Mouse (Mus musculus) forebrain, embryonic 13.5 days (tissue): ENCODE results near the gene Crtc1. TPM values are rescaled to one million over a fixed set of nuclear protein-coding genes. Genes with fewer than 3 reads are reported as not detected.
A peak's percentile ranks its signal among the peaks of the same experiment; 100 is the strongest.

Experiments used
- ATAC-seq: fragments of 200-750 bp; cut with Nextera tagmentation; 2 replicates; pipeline ENCODE4 v1.8.0; 2017
- H3K27ac ChIP-seq: fragments of 300-500 bp; sonication (generic); 2 replicates; pipeline ENCODE4 v1.5.1; 2015; ENCODE audit warnings: inconsistent platforms, mild to moderate bottlenecking, moderate library complexity
- H3K27me3 ChIP-seq: fragments of 300-500 bp; sonication (generic); 2 replicates; pipeline ENCODE4 v1.6.1; 2015; ENCODE audit warnings: mild to moderate bottlenecking, inconsistent platforms
- H3K36me3 ChIP-seq: fragments of 300-500 bp; sonication (generic); 2 replicates; pipeline ENCODE4 v1.6.1; 2015; ENCODE audit warnings: mild to moderate bottlenecking, inconsistent platforms; ENCODE audit not compliant: poor library complexity, severe bottlenecking
- H3K4me1 ChIP-seq: fragments of 300-500 bp; sonication (generic); 2 replicates; pipeline ENCODE4 v1.6.1; 2015; ENCODE audit warnings: inconsistent platforms
- H3K4me2 ChIP-seq: fragments of 300-500 bp; sonication (generic); 2 replicates; pipeline ENCODE4 v1.6.1; 2015; ENCODE audit warnings: inconsistent platforms, mild to moderate bottlenecking, moderate library complexity
- H3K4me3 ChIP-seq: fragments of 300-500 bp; sonication (generic); 2 replicates; pipeline ENCODE4 v1.5.1; 2015; ENCODE audit warnings: mild to moderate bottlenecking, inconsistent platforms
- H3K9ac ChIP-seq: fragments of 300-500 bp; sonication (generic); 2 replicates; pipeline ENCODE4 v1.6.1; 2015; ENCODE audit warnings: mild to moderate bottlenecking, inconsistent platforms
- H3K9me3 ChIP-seq: fragments of 300-500 bp; sonication (generic); replicated peaks from 2 replicates; pipeline ENCODE4 v1.6.1; 2016; ENCODE audit warnings: inconsistent platforms
- WGBS: fragments of 180-500 bp; shearing (Covaris S2); methylation state at CpG from one replicate; pipeline ENCODE4 v1.1.7; 2015; 5-methylcytosine and 5-hydroxymethylcytosine counted together
- polyA plus RNA-seq: library from polyadenylated mRNA; unstranded; fragments of >200 nt; fragmentation: Nextera tagmentation; extraction: Ambion mirVana; gene quantifications from 2 replicates; pipeline ENCODE4 v1.2.1, GENCODE M21; 2015

Crtc1 gene
- polyA plus RNA-seq, 1 experiment from 2014 or later = 23.4 TPM

DNA sequence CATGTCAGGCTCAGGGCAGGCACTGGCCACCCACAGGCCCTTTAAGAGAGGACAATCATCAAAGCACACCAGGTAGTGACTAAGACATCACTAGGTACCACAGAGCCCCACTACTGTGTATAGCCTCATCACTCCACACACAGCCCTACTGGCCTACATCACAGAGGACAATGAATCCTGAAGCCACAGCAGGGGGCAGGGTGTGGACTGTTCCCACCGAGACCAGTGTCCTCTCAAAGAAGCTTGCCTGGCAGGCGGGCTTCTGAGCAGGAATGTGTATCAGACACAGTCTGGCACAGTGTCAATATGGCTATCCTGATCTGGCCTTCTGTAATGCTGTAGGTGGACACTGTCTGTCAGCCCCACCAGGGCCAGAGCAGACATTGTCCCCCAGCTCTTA lies 30.6 kb upstream of the Crtc1 start:
- WGBS = 60% methylated on average over 2 of the region's 2 CpGs
- no peak for ATAC-seq

DNA sequence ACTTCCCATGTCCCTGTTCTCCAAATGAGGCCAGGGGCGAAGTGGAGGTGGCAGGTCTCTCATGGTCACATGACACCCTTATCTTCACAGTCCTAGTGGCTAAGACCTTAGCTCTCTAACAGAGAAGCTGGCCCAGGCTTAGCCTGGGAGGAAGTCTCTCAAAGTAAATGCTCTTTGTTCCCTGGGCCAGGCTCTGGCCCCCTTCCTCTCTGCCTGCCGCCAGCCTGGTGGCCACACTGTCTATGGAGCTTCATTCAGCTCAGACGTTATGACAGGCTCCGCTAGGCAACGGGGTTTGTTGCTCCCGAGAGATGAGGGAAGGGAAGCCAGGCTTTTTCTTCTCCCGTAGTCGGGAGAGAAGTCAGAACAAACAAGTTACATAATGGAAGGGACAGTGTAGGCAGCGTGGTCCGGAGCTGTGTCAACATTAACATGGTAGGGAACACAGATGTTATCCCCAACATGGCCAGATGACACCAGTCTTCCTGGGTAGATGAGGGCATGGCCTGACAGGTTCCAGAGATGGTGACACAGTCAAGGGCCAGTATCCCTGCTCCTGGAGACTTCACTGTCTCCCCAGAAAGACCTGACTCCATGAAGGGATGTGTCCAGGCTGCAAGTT lies 30.0 kb upstream of the Crtc1 start:
- Histone ChIP-seq H3K9ac (no peak overlapping the region), H3K4me2 (no peak overlapping the region), H3K4me1 (no peaks in the 10 kb centered on the region), H3K4me3 (no peak overlapping the region), H3K9me3 (no peaks in the 10 kb centered on the region), H3K36me3 (peaks cover 9% of the 10 kb centered on the region; the same call in 1 of the 2 replicates), H3K27me3 (no peaks in the 10 kb centered on the region), H3K27ac (no peak overlapping the region)
- 56% methylated on average over 10 of the region's 10 CpGs for WGBS
- ATAC-seq = no peak

More for the DNA sequence above, 30.6 kb upstream of the Crtc1 start:
- H3K4me1 ChIP-seq = no peaks in the 10 kb centered on the region
- no peak overlapping the region for H3K4me2 ChIP-seq
- no peaks in the 10 kb centered on the region for H3K9me3 ChIP-seq
- H3K36me3 ChIP-seq = peaks cover 9% of the 10 kb centered on the region; the same call in 1 of the 2 replicates
- no peak overlapping the region for H3K27ac ChIP-seq
- no peak overlapping the region for H3K4me3 ChIP-seq
- no peaks in the 10 kb centered on the region for H3K27me3 ChIP-seq
- no peak overlapping the region for H3K9ac ChIP-seq

DNA sequence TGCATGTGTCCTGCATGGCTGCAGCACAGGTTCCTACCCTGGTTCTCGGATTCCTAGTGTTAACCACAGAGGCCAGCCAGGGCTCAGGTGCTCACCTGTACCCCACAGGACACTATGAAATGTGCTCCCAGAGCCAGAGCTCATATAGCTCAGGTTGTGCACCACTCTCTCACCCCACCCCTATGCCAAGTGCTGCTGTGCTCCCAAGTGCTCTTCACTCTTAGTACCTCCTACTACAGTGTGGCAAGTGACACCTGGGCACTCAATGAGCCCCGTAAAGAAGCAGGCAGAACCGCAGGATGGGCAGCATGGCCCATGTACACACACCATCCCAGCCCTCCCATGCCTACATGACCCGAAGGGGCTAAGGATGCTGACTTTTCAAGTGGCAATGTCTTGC lies 29.4 kb upstream of the Crtc1 start:
- H3K9ac ChIP-seq = no peak overlapping the region
- WGBS = 94% methylated on average over 4 of the region's 4 CpGs
- no peak overlapping the region for H3K27ac ChIP-seq

DNA sequence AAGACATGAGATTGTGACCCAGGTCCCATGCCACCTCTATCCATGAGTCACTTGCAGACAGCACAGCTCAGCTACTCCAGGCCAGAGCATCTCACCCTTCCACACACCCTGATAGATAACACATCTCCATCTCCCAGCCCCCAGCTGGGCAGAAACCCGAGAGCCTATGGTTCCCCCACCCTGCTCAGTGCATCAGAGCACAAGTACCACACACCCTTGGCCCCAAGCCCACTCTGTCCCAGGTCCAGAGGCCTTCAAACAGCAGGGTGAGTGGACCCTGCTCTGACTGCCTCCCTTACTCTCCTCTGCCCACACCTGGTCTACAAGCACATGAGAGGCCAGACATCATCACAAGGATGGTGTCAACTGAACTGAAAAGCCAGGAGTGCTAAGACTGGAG lies 28.5 kb upstream of the Crtc1 start:
- Histone ChIP-seq H3K4me2 (no peak overlapping the region), H3K4me3 (no peak overlapping the region), H3K9ac (no peak overlapping the region), H3K36me3 (peaks cover 9% of the 10 kb centered on the region; the same call in 1 of the 2 replicates), H3K27ac (no peak overlapping the region), H3K4me1 (peaks cover 6% of the 10 kb centered on the region; the same call in 1 of the 2 replicates), H3K27me3 (no peaks in the 10 kb centered on the region), H3K9me3 (no peaks in the 10 kb centered on the region)
- WGBS = 94% methylated on average over 1 of the region's 1 CpGs
- no peak for ATAC-seq

More for the DNA sequence above, 29.4 kb upstream of the Crtc1 start:
- Histone ChIP-seq H3K27me3 (no peaks in the 10 kb centered on the region), H3K9me3 (no peaks in the 10 kb centered on the region), H3K4me3 (no peak overlapping the region), H3K4me1 (no peaks in the 10 kb centered on the region), H3K36me3 (peaks cover 9% of the 10 kb centered on the region; the same call in 1 of the 2 replicates), H3K4me2 (no peak overlapping the region)
- ATAC-seq = no peak

DNA sequence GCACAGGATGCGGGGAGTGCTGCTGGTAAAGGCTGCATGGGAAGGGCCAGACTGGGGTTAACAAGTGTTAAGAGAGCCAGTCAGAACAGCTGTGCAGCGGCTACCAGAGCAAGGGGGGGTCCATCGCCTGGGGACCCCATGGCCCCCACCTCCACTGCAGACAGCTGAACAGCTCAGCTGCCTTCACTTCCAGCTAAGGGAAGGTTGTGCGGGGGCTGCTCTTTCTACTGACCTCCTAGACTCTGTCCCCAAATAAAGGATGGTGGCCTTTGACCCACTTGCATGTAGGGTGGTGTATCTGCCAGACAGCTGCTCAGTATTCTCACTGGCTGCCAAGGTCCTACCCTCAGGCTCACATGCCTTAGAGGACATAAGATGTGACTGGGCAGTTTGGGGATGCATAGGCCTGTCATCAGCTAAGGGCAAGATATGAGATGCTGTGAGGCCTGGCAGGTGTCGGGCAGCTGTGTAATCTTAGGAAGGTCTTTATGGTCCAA lies 27.9 kb upstream of the Crtc1 start:
- ATAC-seq = no peak
- peaks cover 6% of the 10 kb centered on the region; the same call in 1 of the 2 replicates for H3K4me1 ChIP-seq
- 84% methylated on average over 5 of the region's 5 CpGs for WGBS
- no peaks in the 10 kb centered on the region for H3K27me3 ChIP-seq
- H3K9ac ChIP-seq = 0 out of 2 replicates have a peak overlapping the region, but pooled peaks have one; percentile 8
- H3K4me3 ChIP-seq = no peak overlapping the region
- no peaks in the 10 kb centered on the region for H3K9me3 ChIP-seq
- no peak overlapping the region for H3K27ac ChIP-seq
- peaks cover 9% of the 10 kb centered on the region; the same call in 1 of the 2 replicates for H3K36me3 ChIP-seq
- no peak overlapping the region for H3K4me2 ChIP-seq

DNA sequence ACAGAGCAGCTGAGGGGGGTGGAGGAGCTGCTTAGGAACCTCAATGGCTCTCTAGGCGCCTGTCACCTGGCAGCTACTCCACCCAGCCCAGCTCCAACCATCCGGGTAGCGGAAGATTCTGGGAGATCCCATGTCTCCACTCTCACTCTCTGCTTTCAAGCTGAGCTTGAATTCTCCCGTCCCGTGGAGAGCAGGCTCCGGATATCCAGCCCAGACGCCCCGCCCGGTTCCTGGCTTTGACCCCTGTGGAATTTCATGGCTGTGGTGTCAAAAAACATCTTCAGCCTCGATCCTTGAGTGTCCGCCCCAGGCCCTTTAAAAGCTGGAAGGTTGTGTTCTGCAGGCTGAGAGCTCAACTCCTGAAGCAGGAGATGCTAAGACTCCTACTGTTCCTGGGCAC lies 27.4 kb upstream of the Crtc1 start:
- no peaks in the 10 kb centered on the region for H3K9me3 ChIP-seq
- WGBS = 81% methylated on average over 11 of the region's 11 CpGs
- no peak overlapping the region for H3K4me3 ChIP-seq
- no peak overlapping the region for H3K4me2 ChIP-seq
- H3K9ac ChIP-seq = 0 out of 2 replicates have a peak overlapping the region, but pooled peaks have one; percentile 8
- H3K27me3 ChIP-seq = no peaks in the 10 kb centered on the region
- no peak for ATAC-seq
- H3K4me1 ChIP-seq = peaks cover 6% of the 10 kb centered on the region; the same call in 1 of the 2 replicates
- peaks cover 9% of the 10 kb centered on the region; the same call in 1 of the 2 replicates for H3K36me3 ChIP-seq
- no peak overlapping the region for H3K27ac ChIP-seq

DNA sequence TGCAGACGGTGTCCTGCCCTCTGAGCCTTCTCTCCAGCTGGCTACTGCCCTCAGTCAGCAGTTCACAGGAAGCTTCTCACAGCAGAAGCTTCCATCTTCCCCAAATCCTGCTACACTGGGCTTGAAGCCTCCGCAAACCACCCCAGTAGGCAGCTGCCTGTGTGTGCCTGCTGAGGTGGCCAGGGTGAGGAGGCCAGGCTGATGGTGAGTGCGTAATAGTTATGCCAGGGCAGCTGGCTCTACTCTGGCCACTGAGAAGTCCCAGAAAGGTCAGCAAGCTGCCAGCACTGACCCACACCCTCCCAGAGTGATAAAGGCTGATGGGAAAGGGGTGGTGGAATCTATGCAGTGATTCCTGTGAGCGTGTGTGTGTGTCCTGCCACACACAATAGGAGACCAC lies 26.9 kb upstream of the Crtc1 start:
- Histone ChIP-seq H3K4me1 (peaks cover 6% of the 10 kb centered on the region; the same call in 1 of the 2 replicates), H3K4me2 (no peak overlapping the region), H3K27ac (no peak overlapping the region), H3K9ac (no peak overlapping the region), H3K4me3 (no peak overlapping the region), H3K27me3 (no peaks in the 10 kb centered on the region), H3K36me3 (peaks cover 9% of the 10 kb centered on the region; the same call in 1 of the 2 replicates), H3K9me3 (no peaks in the 10 kb centered on the region)
- WGBS = 91% methylated on average over 4 of the region's 4 CpGs
- no peak for ATAC-seq

DNA sequence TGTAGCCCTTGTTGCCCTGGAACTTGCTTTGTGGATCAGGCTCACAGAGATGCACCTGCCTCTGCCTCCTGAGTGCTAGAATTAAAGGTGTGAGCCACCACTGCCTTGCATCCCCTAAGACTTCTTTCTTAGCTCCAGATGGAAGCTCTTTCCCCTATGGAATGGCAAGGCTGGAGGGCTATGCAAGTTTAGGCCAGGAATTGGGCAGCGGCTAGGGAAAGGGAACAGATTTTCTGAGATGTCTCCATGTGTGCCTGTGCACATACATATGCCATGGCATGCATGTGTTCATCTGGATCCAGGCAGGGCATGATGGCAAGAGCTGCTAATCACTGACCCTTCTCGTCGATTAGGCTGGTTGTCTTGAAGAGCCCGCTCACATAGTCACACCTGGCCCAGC lies 26.3 kb upstream of the Crtc1 start:
- no peak overlapping the region for H3K4me3 ChIP-seq
- H3K9me3 ChIP-seq = no peaks in the 10 kb centered on the region
- ATAC-seq = no peak
- WGBS = 94% methylated on average over 4 of the region's 4 CpGs
- peaks cover 6% of the 10 kb centered on the region; the same call in 1 of the 2 replicates for H3K4me1 ChIP-seq
- H3K27ac ChIP-seq = no peak overlapping the region
- no peak overlapping the region for H3K4me2 ChIP-seq
- no peaks in the 10 kb centered on the region for H3K27me3 ChIP-seq
- H3K36me3 ChIP-seq = peaks cover 7% of the 10 kb centered on the region; the same call in 1 of the 2 replicates
- H3K9ac ChIP-seq = no peak overlapping the region

DNA sequence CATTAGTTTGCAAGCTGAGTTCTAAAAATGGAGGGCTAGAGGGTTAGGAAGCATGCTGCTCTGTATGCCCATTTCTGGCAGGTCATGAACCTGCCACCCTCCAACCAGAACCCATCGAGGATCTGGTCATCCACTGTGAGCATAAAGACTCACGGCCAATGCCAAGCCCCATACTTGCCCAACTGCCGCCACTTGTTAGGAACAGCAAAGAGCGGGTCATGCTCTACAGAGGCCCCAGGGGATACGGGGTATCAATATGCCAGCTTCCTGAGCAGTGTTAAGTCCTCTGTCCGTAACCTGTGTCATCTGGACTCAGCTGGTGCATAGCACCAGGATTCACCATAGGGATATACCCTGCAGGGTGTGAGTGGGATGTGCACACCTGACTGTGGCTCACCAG lies 24.8 kb upstream of the Crtc1 start:
- H3K9me3 ChIP-seq = no peaks in the 10 kb centered on the region; the same call in 1 of the 2 replicates
- WGBS = 91% methylated on average over 6 of the region's 6 CpGs
- no peak overlapping the region for H3K27ac ChIP-seq
- no peak overlapping the region for H3K4me3 ChIP-seq
- 0 out of 2 replicates have a peak, but pooled peaks cover 10% of the 10 kb centered on the region for H3K36me3 ChIP-seq
- ATAC-seq = no peak
- H3K4me1 ChIP-seq = peaks cover 6% of the 10 kb centered on the region; the same call in 1 of the 2 replicates
- H3K4me2 ChIP-seq = no peak overlapping the region
- 0 out of 2 replicates have a peak overlapping the region, but pooled peaks have one; percentile 6 for H3K9ac ChIP-seq
- no peaks in the 10 kb centered on the region for H3K27me3 ChIP-seq

DNA sequence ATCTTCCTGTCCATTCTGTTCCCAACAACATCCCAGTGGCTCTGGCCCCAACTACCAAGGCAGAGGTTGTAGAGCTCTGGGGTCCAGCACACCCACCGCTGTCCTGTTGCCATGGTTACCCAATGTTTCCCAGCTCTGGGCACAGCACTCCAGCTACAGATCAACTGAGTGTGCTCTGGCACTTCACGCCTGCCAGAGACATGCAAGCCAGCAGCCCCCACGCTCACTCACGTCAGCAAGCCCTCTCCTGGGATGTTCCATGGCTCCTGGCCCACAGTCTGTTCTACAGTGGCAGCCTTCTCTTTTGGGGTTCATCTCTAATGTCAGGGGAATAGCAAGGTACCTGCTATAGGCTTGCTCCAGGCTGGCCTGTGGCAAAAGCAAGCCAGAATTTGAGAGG lies 23.9 kb upstream of the Crtc1 start:
- H3K36me3 ChIP-seq = 0 out of 2 replicates have a peak, but pooled peaks cover 10% of the 10 kb centered on the region
- peaks cover 6% of the 10 kb centered on the region; the same call in 1 of the 2 replicates for H3K4me1 ChIP-seq
- no peak overlapping the region for H3K4me3 ChIP-seq
- H3K27me3 ChIP-seq = no peaks in the 10 kb centered on the region
- H3K4me2 ChIP-seq = no peak overlapping the region
- 63% methylated on average over 4 of the region's 4 CpGs for WGBS
- H3K27ac ChIP-seq = no peak overlapping the region
- no peak for ATAC-seq
- 0 out of 2 replicates have a peak overlapping the region, but pooled peaks have one; percentile 6 for H3K9ac ChIP-seq
- no peaks in the 10 kb centered on the region; the same call in 1 of the 2 replicates for H3K9me3 ChIP-seq

DNA sequence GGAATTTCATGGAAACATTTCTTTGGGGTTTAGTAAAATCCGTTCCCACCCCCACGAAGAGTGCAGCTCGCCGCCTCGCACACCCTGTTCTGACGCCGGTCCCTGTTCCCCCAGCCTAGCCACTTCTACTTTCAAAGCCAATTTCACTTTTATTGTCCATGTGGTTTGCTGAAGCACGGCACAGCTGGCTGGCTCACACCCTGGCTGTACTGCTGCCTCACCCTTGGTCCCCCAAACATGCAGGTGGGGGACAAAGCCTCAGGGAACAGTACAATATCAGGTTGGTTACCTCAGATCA lies 23.1 kb upstream of the Crtc1 start:
- Histone ChIP-seq H3K4me3 (no peak overlapping the region), H3K27ac (no peak overlapping the region), H3K4me2 (no peak overlapping the region), H3K9me3 (no peaks in the 10 kb centered on the region; the same call in 1 of the 2 replicates), H3K9ac (no peak overlapping the region), H3K4me1 (peaks cover 6% of the 10 kb centered on the region; the same call in 1 of the 2 replicates), H3K27me3 (no peaks in the 10 kb centered on the region), H3K36me3 (0 out of 2 replicates have a peak, but pooled peaks cover 10% of the 10 kb centered on the region)
- no peak for ATAC-seq
- WGBS = 89% methylated on average over 8 of the region's 8 CpGs

DNA sequence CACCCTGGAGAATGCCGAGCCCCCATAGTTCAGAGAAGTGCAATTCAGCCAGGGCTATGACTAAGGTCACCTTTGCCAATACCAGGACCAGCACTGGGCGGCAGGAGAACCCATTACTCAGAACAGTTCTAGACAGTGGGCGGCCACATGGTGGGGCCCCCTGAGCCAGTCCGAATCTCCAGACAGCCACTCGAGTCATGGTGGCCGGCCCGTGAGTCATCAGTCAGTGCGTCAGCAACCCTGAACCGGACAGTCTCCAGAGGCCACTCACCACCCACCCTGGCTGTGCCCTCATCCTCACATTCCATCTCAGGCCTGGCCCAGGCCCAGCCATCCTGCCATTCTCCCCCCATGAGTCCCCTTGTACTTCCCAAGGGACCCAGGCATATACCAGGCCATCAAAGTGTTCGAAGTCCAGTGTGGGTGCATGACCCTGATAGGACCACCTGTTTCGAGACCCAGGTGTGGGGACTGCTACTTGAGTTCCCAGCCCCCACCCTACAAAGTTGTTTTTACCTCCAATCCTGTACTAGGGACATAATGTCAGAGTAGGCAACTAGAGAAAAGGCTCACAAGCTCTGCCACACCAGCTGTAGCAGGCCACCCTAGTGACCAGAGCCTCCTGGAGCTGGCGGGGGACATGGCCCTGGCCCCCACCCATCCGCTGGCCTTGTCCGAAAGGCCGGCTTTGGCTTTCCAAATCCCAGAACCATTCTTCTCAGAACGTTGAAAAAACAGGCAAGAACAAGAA lies 22.6 kb upstream of the Crtc1 start:
- no peaks in the 10 kb centered on the region; the same call in 1 of the 2 replicates for H3K9me3 ChIP-seq
- WGBS = 92% methylated on average over 16 of the region's 16 CpGs
- no peak overlapping the region for H3K9ac ChIP-seq
- no peaks in the 10 kb centered on the region for H3K27me3 ChIP-seq
- no peak for ATAC-seq
- no peak overlapping the region for H3K4me2 ChIP-seq
- no peak overlapping the region for H3K4me3 ChIP-seq
- H3K36me3 ChIP-seq = 0 out of 2 replicates have a peak, but pooled peaks cover 10% of the 10 kb centered on the region
- no peak overlapping the region for H3K27ac ChIP-seq
- peaks cover 6% of the 10 kb centered on the region; the same call in 1 of the 2 replicates for H3K4me1 ChIP-seq
